Mouse (Mus musculus) forebrain, postnatal 0 days (tissue): ENCODE results near the gene Olfr763. TPM values are rescaled to one million over a fixed set of nuclear protein-coding genes. Genes with fewer than 3 reads are reported as not detected.

ENCODE experiments used
- polyA plus RNA-seq: library from polyadenylated mRNA; unstranded; fragments of >200 nt; fragmentation: Nextera tagmentation; extraction: Ambion mirVana; gene quantifications from 2 replicates; pipeline ENCODE4 v1.2.1, GENCODE M21; 2015
- total RNA-seq: library from RNA; depleted of rRNA; stranded (reverse); fragments of >200 nt; gene quantifications from 2 replicates; pipeline ENCODE4 v1.2.3, GENCODE M21; 2014; rRNA removed

The Olfr763 gene
- total and polyA plus RNA-seq, 2 experiments from 2014 or later: not detected

Other genes with a start within 250 kb of the Olfr763 start
- 0.57 and 0.69 TPM in 2 replicates for gene Mmp19, start 219.9 kb upstream of the Olfr763 start, total RNA-seq
- gene Mmp19, start 219.9 kb upstream of the Olfr763 start, polyA plus RNA-seq: 0.33 and 0.36 TPM in 2 replicates
- 39.6 and 45.7 TPM in 2 replicates for gene Dnajc14, start 206.7 kb upstream of the Olfr763 start, total RNA-seq
- gene Dnajc14, start 206.7 kb upstream of the Olfr763 start, polyA plus RNA-seq: 30.5 and 38.2 TPM in 2 replicates
- gene Tmem198b, start 206.4 kb upstream of the Olfr763 start, total RNA-seq: 9.5 and 12.9 TPM in 2 replicates
- gene Tmem198b, start 206.4 kb upstream of the Olfr763 start, polyA plus RNA-seq: 12.9 and 14.6 TPM in 2 replicates
- gene Sarnp, start 193.5 kb upstream of the Olfr763 start, total RNA-seq: 54.6 and 59.6 TPM in 2 replicates
- gene Sarnp, start 193.5 kb upstream of the Olfr763 start, polyA plus RNA-seq: 146 and 167 TPM in 2 replicates
- 6.3 and 8.3 TPM in 2 replicates for gene Ormdl2, start 189.1 kb upstream of the Olfr763 start, total RNA-seq
- gene Ormdl2, start 189.1 kb upstream of the Olfr763 start, polyA plus RNA-seq: 13.2 and 16.1 TPM in 2 replicates
- gene Gdf11, start 119.1 kb upstream of the Olfr763 start, total RNA-seq: 15.7 and 19.1 TPM in 2 replicates
- gene Gdf11, start 119.1 kb upstream of the Olfr763 start, polyA plus RNA-seq: 4.3 and 6.7 TPM in 2 replicates
- gene Cd63, start 109.8 kb upstream of the Olfr763 start, total RNA-seq: 11.7 and 25.2 TPM in 2 replicates
- gene Cd63, start 109.8 kb upstream of the Olfr763 start, polyA plus RNA-seq: 168 and 188 TPM in 2 replicates
- 4.1 and 5.8 TPM in 2 replicates for gene Rdh5, start 87.9 kb upstream of the Olfr763 start, total RNA-seq
- gene Rdh5, start 87.9 kb upstream of the Olfr763 start, polyA plus RNA-seq: 6.9 and 10.2 TPM in 2 replicates
- gene Bloc1s1, start 86.8 kb upstream of the Olfr763 start, total RNA-seq: 120 and 149 TPM in 2 replicates
- gene Bloc1s1, start 86.8 kb upstream of the Olfr763 start, polyA plus RNA-seq: 246 and 305 TPM in 2 replicates
- gene Itga7, start 77.0 kb upstream of the Olfr763 start, total RNA-seq: 7.7 and 12.7 TPM in 2 replicates
- 5.8 and 7.7 TPM in 2 replicates for gene Itga7, start 77.0 kb upstream of the Olfr763 start, polyA plus RNA-seq
- gene Mettl7b, start 49.8 kb upstream of the Olfr763 start, total RNA-seq: not detected in 2 replicates
- not detected in 2 replicates for gene Mettl7b, start 49.8 kb upstream of the Olfr763 start, polyA plus RNA-seq
- not detected in 2 replicates for gene Olfr9, start 21.4 kb upstream of the Olfr763 start, total RNA-seq
- gene Olfr9, start 21.4 kb upstream of the Olfr763 start, polyA plus RNA-seq: not detected in 2 replicates
- not detected in 2 replicates for gene Olfr764-ps1, start 29.1 kb downstream of the Olfr763 start, total RNA-seq
- not detected in 2 replicates for gene Olfr764-ps1, start 29.1 kb downstream of the Olfr763 start, polyA plus RNA-seq
- not detected in 2 replicates for gene Olfr765, start 39.2 kb downstream of the Olfr763 start, total RNA-seq
- gene Olfr765, start 39.2 kb downstream of the Olfr763 start, polyA plus RNA-seq: not detected in 2 replicates
- gene Olfr766-ps1, start 58.2 kb downstream of the Olfr763 start, total RNA-seq: not detected in 2 replicates
- not detected in 2 replicates for gene Olfr766-ps1, start 58.2 kb downstream of the Olfr763 start, polyA plus RNA-seq
- gene Olfr767, start 72.1 kb downstream of the Olfr763 start, total RNA-seq: not detected in 2 replicates
- gene Olfr767, start 72.1 kb downstream of the Olfr763 start, polyA plus RNA-seq: not detected in 2 replicates
- gene Olfr768, start 88.6 kb downstream of the Olfr763 start, total RNA-seq: not detected in 2 replicates
- gene Olfr768, start 88.6 kb downstream of the Olfr763 start, polyA plus RNA-seq: not detected in 2 replicates
- not detected in 2 replicates for gene Olfr769, start 107.1 kb downstream of the Olfr763 start, total RNA-seq
- gene Olfr769, start 107.1 kb downstream of the Olfr763 start, polyA plus RNA-seq: not detected in 2 replicates
- gene Olfr770, start 128.2 kb downstream of the Olfr763 start, total RNA-seq: not detected in 2 replicates
- gene Olfr770, start 128.2 kb downstream of the Olfr763 start, polyA plus RNA-seq: not detected in 2 replicates
- gene Olfr771, start 154.0 kb downstream of the Olfr763 start, total RNA-seq: not detected in 2 replicates
- gene Olfr771, start 154.0 kb downstream of the Olfr763 start, polyA plus RNA-seq: not detected in 2 replicates
- not detected in 2 replicates for gene Olfr772, start 167.1 kb downstream of the Olfr763 start, total RNA-seq
- gene Olfr772, start 167.1 kb downstream of the Olfr763 start, polyA plus RNA-seq: not detected in 2 replicates
- gene Olfr773, start 176.6 kb downstream of the Olfr763 start, total RNA-seq: not detected in 2 replicates
- not detected in 2 replicates for gene Olfr773, start 176.6 kb downstream of the Olfr763 start, polyA plus RNA-seq
- not detected in 2 replicates for gene Olfr774, start 225.4 kb downstream of the Olfr763 start, total RNA-seq
- gene Olfr774, start 225.4 kb downstream of the Olfr763 start, polyA plus RNA-seq: not detected in 2 replicates
- not detected in 2 replicates for gene Olfr775, start 237.6 kb downstream of the Olfr763 start, total RNA-seq
- gene Olfr775, start 237.6 kb downstream of the Olfr763 start, polyA plus RNA-seq: not detected in 2 replicates
- gene Olfr776, start 248.3 kb downstream of the Olfr763 start, total RNA-seq: not detected in 2 replicates
- gene Olfr776, start 248.3 kb downstream of the Olfr763 start, polyA plus RNA-seq: not detected in 2 replicates